Mouse (Mus musculus): ENCODE measurements around the gene Bcl2l10. TPM values are rescaled to one million over a fixed set of nuclear protein-coding genes. Genes with fewer than 3 reads are reported as not detected.

Bcl2l10 gene
- not detected for total RNA-seq (2023)

DNA sequence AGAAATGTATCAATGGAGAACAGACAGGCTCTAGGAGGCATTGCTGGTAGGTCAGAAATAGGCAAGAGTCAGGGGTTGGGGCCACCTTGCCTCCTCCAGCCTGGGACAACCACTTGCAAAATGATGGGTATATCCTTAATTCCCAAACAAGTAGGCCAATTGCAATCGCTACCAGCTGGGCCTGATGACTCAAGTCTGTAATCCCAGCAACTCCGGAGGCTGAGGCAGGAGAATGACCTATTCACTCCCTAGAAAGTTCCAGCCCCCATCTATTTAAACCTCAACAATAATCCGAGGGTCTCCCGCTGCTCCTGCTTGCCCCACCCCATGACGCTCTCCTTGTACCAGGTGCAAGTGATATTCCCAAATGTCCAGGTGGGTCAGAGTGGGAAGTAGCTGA is at the start of gene Bcl2l10:
TSS of gene Bcl2l10 (plus strand) at position 301 of the 400 bp plus-strand sequence.

DNA sequence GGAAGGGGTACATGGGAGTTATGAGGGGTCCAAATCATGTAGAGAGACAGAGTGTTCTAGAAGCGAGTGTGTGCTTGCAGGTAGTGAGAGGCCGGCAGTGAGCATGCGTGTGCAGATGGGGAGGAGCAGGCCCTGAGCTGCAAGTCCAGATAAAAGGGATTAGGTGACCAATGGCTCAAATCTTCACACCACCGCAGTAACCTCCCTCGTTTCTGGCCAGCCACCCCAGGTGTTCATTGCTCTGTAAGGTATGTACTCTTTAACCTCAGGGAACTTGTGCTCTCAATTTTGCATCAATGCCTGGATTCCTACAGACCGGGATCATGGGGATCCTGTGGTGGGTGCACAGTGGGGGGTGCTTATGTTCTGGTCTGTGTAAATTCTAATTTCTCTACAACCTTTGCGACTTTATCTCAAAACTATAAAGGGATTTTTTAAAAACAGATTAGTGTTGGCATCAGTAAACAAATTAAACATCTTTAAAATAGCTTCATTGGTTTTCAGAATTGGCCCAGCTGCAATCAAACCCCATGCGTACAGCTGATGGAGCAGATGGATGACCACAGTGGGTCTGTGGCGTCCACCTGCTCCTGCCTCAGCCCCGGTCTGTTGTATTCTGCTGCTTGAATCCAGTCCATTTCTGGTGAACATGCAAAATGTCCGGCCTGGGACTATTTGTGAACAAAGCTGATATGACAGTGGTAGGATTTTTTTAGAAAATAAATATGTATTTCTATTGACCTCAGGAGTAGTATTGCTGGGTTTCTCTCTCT is 41.2 kb upstream of the Bcl2l10 start, which contains the start of gene Gnb5:
TSS of gene Gnb5 (plus strand) at position 163 of the 773 bp plus-strand sequence.

Other genes with a start within 250 kb of the Bcl2l10 start
- 0.64 TPM for gene Myo5c, start 115.7 kb upstream of the Bcl2l10 start, total RNA-seq (2023)
- gene Gnb5, start 41.5 kb upstream of the Bcl2l10 start, total RNA-seq (2023): 2.7 TPM
- gene Mapk6, start 62.2 kb downstream of the Bcl2l10 start, total RNA-seq (2023): 53.2 TPM
- gene Leo1, start 93.8 kb downstream of the Bcl2l10 start, total RNA-seq (2023): 17.8 TPM
- 209 TPM for gene Tmod3, start 211.9 kb downstream of the Bcl2l10 start, total RNA-seq (2023)

All from CD8-positive naive resting alpha-beta T cell, adult 57 days (primary cell).